Mouse (Mus musculus) heart, adult 11 months (tissue): ENCODE data around the gene Fip1l1.

ENCODE experiments used
- DNase-seq: peaks from one replicate; pipeline ENCODE4 v3.0.0; 2022

Fip1l1 gene

DNA sequence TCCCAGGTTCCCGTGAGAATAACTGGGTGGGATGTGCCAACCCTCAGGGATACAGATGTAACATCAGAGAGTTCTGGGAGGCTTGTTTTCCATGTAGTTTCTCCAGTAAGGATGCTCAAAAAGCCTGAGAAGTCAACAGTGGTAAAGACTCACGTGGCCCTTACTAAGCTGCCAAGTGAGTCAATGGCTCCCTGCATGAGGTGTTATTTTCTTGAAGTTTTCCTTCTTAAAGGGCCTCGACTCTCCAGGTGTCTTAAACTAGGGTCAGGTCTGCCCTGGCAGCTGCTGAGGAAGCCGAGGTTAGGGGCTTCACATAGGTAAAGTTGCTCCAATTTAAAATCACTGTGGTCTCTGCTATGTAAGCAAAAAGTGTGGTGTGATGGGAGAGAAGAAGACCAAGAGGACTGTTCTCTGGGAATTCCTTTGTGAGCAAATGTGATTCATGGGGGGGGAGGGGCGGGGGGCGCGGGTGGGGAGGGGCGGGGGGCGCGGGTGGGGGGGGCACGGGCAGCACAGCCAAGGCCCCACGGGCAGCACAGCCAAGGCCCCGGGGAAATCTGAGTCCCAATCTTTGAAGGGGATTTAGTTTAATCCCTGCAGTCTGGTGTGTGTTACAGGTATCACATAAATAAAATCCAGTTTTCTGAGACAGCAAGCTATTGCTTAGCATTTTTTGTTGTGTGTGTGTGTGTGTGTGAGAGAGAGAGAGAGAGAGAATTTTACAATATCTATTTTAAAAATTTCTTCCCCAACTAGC lies 82.7 kb downstream of the Fip1l1 start:
- peak; percentile 85 for DNase-seq

DNA sequence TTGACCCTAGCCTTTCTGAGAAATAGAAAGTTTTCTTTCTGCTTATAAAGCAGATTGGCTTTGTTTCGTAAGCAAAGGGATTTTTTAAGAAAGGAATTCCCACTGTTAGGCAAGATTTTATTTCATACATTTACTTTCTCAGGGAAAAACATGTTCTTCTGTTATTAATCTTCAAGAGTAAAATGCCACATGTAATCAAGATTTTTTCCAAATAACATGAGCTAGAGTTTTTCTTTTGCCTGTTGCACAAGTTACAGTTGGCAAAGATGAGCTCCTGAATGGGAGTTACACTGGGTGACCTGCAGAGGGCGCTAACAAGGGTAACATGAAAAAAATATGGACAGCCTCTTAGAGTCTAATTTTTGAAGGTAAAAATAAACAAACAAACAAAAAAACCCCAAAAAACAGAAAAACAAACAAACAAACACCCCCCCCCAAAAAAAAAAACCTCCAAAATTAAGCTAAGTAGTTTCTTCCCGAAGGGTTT lies 83.4 kb downstream of the Fip1l1 start:
- DNase-seq, result peak; percentile 66

DNA sequence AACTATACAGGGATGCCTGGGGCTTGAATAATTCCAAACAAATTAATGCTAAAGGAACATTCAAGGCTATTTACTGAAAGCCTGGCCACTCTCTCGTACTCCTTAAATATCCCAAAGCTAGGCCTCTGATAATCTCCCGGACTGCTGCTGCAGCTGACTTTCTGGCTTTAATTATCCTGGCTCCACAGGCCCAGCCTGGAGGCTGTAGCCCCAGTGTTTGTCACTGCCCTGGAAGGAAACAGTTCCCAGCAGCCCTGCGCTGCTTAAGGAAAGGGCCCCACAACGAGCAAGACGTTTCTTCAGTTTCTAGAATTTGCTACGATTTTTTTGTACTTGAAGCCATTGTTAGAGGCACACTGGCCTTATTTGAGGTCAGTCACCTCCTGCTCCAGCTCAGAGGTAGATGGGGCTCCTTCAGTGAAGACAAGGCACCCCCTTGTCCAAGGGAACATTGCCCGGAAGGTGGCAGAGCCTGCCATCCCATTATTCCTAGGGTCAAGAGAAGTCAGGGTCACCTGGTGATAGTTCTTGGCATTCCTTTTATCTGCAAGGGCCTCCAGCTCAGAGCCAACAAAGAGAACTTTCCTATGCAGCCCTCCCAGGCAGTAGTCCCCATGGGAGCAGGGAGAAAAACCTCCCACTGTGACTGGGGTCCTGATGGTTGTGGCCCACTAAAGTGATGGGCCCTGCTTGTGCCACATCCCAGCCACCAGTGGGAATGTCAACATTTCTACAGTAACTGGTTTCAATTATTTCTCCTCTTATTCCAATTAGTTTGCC lies 86.6 kb downstream of the Fip1l1 start:
- DNase-seq, result peak; percentile 91

DNA sequence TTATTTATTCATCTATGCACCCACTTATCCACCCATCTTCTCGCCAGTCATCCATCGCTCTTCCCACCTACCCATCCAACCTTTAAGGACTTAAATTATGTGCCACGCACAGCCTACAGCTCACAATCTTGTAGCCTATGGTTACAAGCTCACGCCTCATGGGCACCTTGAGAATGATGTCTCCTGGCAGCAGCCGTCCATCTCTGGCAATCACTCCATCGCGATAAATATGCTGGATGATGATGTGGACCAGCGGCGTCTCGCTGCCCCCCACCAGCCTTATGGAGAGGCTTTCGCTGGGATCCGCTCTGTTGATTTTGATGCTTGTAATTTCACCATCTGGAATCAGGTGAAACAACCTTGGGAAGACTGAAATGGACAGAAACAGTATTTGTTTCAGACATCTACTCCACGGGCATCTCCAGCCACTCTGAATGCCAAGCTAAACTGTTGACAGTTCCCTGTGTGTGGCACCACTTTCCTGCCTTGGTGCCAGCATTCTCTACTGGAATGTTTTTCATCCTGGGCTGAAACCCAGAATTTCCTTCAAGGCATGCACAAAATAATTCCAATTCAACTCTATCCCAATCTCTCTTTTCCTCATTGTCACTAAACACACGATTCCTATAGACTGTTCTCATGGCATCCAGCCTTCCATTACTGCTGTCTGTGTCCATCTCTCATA lies 88.2 kb downstream of the Fip1l1 start:
- DNase-seq, result no peak

DNA sequence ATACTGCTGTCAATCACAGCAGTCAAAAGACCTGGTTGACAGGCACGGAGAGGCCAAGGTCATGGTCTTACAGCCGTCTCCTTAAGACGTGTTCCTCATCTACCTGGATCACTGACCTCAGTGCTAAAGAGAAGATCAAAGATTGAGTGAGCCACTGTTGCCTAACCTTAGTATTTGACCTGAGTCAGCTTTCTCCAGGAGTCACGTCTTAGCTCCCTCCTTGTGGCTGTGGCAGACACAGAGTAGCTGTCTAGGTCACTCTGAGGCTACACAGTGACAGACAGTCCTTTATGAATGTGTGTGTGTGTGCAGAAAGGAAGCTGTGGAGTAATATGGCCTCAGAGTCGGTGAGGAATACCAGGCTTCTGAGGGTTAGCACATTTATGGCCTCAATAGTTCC lies 89.1 kb downstream of the Fip1l1 start:
- no peak for DNase-seq

DNA sequence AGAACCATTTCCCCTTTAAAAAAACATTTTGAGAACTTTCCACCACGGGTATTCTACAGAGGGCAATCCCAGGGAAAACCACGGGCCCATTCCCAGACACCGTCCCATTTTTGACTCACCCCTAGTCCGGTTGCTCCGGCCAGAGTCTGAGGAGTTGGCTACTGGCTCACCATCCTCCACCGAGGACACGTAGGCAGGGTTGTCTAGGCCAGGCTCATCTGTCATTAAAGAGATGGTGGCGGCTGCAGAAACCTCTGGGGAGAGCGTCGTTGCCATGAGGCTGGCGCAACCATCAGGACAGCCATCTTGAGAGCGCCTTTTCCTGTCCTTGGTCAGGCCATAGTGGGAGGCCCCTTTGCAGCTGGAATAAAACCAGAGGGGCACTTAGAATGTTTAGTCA lies 92.8 kb downstream of the Fip1l1 start:
- peak; percentile 94 for DNase-seq

DNA sequence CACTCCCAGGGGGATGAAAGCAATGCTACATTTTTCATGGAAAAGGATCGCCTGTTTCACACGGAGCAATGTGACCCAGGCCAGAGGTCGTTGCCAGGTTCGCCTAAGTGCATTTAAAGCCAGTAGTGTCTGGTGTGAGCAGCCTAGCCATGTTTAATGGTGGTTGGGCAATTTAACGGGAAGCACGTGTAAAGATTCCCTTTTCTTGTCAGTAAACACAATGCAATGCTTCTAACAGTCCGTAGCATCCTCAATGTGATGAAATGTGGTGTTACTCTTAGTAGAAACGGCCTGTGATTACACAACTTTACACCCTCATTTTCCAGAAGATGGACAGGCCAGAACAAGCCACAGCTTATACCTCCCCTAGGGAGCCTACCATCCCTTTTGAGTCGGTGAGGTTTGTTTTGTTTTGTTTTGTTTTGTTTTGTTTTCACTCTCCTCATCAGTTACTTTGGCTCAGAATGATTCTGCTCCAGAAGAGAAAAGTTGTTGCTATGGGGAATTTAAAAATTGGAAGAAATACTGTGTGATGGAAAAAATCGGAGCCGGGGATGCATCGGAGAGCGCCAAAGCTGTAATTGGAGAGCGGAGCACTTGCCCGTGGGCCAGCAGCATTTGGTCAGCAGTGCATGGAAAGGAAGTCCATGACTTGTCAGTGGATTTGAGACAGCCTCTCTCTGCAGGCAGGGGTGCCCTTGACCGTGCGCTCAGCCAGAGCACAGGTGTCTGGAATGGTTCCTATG lies 97.3 kb downstream of the Fip1l1 start:
- DNase-seq, result peak; percentile 95

DNA sequence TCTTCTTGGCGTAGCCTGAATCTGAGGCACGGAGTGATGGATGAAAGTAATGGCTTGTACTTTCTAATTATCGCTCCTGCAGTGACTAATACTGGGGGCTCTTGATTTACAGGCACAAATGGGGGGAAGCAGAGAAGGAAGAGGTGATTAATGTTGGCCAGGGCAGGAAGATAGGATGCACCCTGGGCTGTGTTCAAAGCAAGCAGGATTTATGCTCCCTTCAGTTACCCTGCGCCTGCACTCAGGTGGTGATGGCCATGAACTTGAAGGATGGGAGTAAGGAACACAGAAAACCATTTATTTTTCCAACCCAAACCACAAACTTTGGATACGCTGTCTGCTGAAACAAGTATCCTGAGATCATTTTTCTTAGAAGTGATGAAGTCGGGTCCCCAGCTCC lies 98.2 kb downstream of the Fip1l1 start:
- DNase-seq, result no peak

DNA sequence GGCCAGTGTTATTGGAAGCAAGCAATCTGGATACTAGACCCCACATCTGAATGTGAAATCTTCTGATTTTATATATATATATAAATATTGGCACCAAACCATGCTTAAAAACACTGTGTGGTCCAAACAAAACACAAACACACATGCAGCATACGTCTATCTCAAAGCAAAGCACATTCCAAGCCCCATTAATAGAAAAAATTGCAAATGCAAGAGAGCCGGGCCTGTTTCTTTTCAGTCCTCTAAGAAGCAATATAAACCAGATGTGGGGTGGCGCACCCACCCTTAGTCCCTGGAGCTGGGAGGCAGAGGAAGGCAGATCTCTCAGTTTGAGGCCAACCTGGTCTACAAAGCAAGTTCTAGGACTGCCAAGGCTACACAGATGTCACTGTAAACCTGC lies 99.1 kb downstream of the Fip1l1 start:
- no peak for DNase-seq

DNA sequence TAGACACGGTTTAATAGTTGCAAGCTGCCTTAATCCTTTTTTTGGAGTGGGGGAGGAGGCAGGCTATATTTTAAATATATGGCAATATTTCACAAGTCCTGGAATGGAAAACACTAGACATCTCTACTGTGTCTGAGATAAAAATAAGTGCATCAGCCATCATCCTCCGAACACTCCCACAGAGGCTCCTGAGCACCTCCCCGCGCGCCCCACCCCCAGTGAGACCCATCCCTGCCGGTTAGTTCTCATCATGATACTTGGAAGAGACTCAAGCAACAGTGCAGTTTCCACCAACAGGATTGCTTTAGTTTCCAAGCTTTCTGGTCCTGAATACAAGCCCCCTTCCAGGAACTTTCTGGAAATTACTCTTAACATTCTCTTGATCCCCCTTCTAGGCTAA lies 104.3 kb downstream of the Fip1l1 start:
- DNase-seq, result no peak

DNA sequence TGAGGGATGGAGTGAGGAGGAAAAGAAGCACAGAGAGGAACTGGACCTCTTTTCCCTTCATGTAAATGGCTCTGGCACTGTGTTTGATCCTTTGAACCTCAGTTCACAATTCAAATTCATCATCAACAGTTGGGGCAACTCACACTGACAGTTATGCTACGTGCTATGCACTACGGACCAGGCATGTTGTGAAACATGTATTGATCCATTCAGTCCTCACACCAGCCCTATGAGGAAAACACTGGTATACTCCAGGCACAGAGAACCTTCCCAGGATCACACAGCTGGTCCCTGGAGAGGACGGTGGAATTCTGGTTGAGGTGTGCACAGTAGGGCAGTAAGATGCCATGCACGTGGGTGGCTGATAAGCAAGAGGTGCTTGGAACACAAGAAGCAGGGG lies 105.3 kb downstream of the Fip1l1 start:
- no peak for DNase-seq

DNA sequence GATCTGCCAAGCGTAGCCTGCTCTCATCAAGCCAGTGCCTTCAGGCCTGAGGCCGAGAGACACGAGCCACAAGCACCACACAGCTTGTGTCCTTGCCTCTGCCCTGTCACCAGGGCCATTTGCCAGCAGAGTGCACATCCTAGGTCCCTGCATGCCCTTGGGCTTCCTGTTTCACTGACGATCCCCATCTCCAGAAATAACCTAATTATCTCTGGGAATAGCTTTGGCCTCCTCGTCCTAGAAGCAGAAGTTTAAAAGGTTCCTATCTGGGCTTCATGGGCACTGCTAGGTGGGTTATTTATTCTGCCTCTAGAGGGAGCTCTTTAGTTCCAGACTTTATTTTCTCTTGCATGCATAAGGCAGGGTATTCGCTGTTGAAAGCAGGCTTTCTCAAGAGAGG lies 105.8 kb downstream of the Fip1l1 start:
- DNase-seq, result peak; percentile 98

DNA sequence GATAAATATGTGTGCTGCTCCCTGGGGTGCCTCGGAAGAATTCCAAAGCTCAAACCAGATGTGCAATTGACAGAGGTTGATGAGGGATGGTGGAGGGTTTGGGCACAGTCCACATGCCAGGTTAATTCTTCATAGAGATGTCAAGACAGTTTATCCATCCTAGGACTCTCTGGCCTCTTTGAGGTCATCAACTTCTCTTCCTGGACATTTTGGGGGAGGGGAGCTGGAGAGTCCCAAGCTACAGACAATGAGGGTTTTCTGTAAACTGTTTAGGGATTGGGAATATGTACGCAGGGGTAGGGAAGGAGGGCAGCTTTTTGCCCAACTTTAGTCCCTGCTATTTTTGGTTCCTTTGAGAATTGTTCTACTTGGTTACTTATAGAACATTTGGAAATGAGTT lies 107.0 kb downstream of the Fip1l1 start:
- DNase-seq, result no peak

DNA sequence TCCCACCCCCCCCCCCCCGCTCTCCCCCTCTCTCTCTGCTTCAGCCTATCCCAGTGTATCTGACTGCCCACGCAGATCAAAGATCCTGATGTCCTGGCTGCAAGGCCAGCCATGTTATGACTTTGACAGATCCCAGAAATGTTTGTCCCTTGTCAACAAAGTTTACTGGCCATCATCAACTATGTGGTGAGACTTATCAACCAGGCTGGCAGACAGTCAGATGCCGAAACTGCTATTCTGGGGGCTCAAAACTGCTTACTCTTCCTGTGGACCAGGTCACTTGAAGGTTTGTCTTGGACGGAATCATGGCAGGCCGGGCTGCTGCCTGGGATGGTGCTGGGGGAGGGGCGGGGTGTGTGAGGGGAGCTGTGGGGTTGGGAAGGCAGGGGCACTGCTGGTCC lies 112.3 kb downstream of the Fip1l1 start:
- peak; percentile 92 for DNase-seq

DNA sequence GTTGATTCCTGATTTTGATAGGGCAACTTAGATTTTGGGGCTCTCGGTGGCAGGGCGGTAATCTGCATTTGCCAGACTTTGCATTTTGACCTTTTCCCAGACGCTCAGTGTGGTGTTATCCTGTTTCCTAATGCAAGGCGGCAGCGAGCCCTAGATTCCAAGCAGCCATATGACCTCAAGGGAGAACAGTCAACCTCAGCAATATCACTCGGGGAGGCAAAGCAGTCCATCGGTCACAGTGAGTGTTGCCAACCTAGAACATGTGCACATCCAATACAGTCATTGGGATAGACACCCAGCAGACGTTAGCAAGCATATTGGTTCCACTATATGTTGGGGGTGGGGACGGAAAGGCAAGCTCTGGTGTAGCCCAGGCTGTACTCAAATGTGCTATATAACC lies 113.0 kb downstream of the Fip1l1 start:
- DNase-seq, result no peak
